Mouse (Mus musculus) urinary bladder, postnatal 36 days (tissue): Measurements from ENCODE around the gene Olfr1253.

Experiments
- DNase-seq, 2 experiments: peaks; one replicate each; pipeline ENCODE4 v3.0.0; 2022; ENCODE audit warnings: low spot score in 2 of 2, mixed read lengths in 1 of 2

Gene Olfr1253

GRCm38 (mm10) chr2:89756990-89757389 lies at the start of gene Olfr1253:
TSS of gene Olfr1253 (minus strand) at chr2:89757090.
- DNase-seq: no peak

GRCm38 (mm10) chr2:89799583-89799982 lies 42.7 kb upstream of the Olfr1253 start:
- no peak for DNase-seq

DNA sequence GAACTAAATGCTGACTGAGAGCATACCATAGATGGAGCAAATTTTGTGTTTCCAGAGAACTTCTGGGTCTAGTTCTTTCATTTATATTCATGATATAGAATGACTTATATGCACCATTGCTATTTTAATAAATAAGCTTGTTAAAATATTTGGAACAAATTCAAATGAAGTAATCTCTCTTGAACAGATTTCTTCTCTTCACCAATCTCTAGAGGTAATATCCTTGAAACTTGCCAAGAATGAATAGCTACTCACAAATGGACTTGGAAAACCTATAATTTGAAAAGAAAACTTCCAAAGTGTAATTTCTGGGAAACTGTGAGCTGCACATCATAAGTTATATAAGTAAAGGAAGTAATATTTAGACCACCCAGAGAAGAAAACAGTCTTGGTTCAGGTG lies 36.6 kb upstream of the Olfr1253 start, which contains the start of gene Olfr1254:
Olfr1254 (minus strand) TSS at position 101 of the 400 bp plus-strand sequence.
- DNase-seq: no peak

DNA sequence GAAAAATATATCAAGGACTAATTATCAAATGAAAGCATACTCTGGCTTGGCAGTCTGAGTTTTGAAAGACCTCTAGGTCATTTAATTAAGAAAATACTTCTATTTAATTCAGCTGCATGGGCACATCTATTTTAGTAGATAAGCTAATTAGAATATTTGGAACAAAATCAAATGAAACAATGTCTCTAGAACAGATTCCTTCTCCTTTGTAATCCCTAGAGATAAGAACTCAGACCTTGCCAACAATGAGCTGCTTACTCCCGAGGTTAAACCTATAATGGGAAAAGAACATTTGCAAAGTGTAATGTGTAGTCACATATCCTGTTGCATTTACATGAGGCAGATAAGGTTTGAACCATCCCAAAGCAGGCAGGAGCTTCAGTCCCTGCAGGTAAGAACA lies 32.0 kb downstream of the Olfr1253 start, which contains the start of gene Olfr1252:
Olfr1252 (minus strand) TSS at position 101 of the 400 bp plus-strand sequence.
- DNase-seq: no peak
